Mouse (Mus musculus): Measurements from ENCODE around the gene Cpm.

DNA sequence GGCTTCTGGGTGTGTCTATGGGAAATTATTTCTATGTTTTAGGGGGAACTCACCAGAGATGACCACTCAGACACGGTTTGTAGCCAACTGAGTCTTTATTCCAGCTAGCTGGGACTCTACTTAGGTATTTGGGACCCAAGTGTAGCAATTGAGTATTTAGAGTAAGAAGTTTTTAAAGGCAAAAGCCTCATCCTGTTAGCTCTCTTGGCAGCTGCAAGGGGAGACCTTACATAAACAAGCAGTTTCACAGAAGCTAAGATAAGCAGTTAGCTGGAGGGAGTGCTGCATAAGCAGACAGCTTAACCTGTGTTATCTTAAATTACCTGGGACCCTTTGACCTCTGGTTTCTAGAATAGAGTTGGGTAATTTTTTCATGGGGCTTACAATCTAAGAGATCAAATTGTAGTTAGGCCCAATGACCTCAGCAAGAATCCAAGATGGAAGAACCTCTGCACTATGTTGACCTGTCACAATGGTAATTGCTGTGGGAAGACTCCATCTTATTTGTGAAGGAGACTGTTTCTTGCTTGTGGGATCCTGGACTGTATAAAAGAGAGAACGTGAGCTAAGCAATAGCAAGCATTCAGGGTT, 18.4 kb upstream of the Cpm start:
- TF ChIP-seq CHD2 (IDR thresholded peaks at IDR 0.05; ENCODE audit: low read depth, low read length) (no peak), ZC3H11A (IDR thresholded peaks at IDR 0.05; ENCODE audit: borderline replicate concordance, low read depth, low read length) (no peak)
